Mouse (Mus musculus) effector memory CD4-positive, alpha-beta T cell, adult 5 months (primary cell): Measurements from ENCODE around the gene Olfr1250. TPM values are rescaled to one million over a fixed set of nuclear protein-coding genes. Genes with fewer than 3 reads are reported as not detected.

ENCODE experiments used
- polyA plus RNA-seq: library from polyadenylated mRNA; unstranded; fragments of 100-300 nt; shearing (Covaris generic); gene quantifications from one replicate; pipeline ENCODE4 v1.2.1, GENCODE M21; 2017

Gene Olfr1250
- not detected for polyA plus RNA-seq

GRCm38 (mm10) chr2:89661367-89661766, at the start of gene Olfr1250:
Gene Olfr1250, minus strand, starts transcription at chr2:89661467.

DNA sequence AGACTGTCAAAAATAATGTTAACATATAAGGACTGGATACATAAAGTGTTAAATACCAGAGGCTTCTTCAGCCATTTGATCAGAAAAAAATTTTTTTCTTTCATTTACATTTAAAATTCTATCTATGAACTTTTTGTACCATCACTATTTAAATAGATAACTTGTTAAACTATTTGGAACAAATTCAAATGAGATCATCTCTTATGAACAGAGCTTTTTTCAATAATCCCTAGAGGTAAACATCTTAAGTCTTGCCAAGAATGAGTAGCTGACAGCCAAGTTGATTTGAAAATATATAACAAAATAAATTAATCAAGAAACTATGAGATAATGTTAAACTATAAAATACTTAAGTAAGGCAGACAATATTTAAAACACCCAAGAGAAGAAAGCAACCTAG, 10.6 kb upstream of the Olfr1250 start, which contains the start of gene Olfr1251:
Olfr1251 (minus strand) TSS at position 101 of the 400 bp plus-strand sequence.

GRCm38 (mm10) chr2:89634883-89635282, 26.4 kb downstream of the Olfr1250 start, which contains the start of gene Olfr1249:
Gene Olfr1249, minus strand, starts transcription at chr2:89634983.

DNA sequence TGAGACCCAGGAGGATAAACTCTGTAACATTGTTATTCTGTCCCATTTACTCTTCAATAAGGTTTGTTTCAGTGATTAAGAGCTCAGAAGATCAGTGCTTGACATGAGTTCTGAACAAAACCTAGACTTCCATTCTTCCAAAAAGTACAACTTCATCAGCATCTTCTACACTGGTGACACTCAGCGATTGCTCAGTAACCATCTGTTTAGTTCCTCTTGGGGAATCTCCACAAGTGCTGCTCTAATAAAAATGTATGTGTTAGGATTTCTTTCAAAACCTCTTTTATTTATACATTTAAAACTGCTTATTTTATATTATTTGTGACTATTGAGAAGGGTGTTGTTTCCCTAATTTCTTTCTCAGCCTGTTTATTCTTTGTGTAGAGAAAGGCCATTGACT, 43.1 kb downstream of the Olfr1250 start, which contains the start of gene Olfr1248:
Olfr1248 (minus strand) TSS at position 101 of the 400 bp plus-strand sequence.

DNA sequence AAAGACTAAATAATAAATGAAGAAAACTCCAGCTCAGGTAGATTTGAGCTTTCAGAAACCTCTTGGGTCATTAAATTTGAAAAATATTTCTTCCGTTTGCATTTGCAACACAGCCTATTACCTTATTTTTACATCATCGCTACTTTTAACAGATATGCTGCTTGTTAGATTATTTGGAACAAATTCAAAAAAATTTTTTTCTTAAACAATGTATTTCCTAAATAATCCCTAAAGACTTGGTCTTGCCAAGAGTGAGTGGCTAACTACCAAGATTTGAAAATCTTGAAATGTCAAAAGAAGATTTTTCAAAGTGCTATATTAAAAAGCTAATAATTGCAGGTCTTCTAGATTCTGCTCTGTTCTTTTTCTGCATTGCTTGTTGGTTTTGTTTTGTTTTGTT, 47.2 kb downstream of the Olfr1250 start, which contains the start of gene Olfr1247:
Olfr1247 (minus strand) TSS at position 101 of the 400 bp plus-strand sequence.

Other genes with a start within 250 kb of the Olfr1250 start
- gene Olfr1239, start 241.1 kb downstream of the Olfr1250 start, polyA plus RNA-seq, result not detected
- gene Olfr1240, start 218.5 kb downstream of the Olfr1250 start, polyA plus RNA-seq, result not detected
- gene Olfr1241, start 174.3 kb downstream of the Olfr1250 start, polyA plus RNA-seq, result not detected
- not detected for gene Olfr1242, start 163.1 kb downstream of the Olfr1250 start, polyA plus RNA-seq
- not detected for gene Olfr1243, start 130.0 kb downstream of the Olfr1250 start, polyA plus RNA-seq
- gene Olfr1245, start 83.0 kb downstream of the Olfr1250 start, polyA plus RNA-seq, result not detected
- not detected for gene Olfr1246, start 68.3 kb downstream of the Olfr1250 start, polyA plus RNA-seq
- not detected for gene Olfr1247, start 47.3 kb downstream of the Olfr1250 start, polyA plus RNA-seq
- gene Olfr1248, start 43.2 kb downstream of the Olfr1250 start, polyA plus RNA-seq, result not detected
- gene Olfr1249, start 26.5 kb downstream of the Olfr1250 start, polyA plus RNA-seq, result not detected
- gene Olfr1251, start 10.5 kb upstream of the Olfr1250 start, polyA plus RNA-seq, result not detected
- gene Olfr1252, start 63.5 kb upstream of the Olfr1250 start, polyA plus RNA-seq, result not detected
- gene Olfr1253, start 95.6 kb upstream of the Olfr1250 start, polyA plus RNA-seq, result not detected
- gene Olfr1254, start 132.2 kb upstream of the Olfr1250 start, polyA plus RNA-seq, result not detected
- not detected for gene Olfr1255, start 150.6 kb upstream of the Olfr1250 start, polyA plus RNA-seq
- gene Olfr1256, start 180.1 kb upstream of the Olfr1250 start, polyA plus RNA-seq, result not detected
- not detected for gene Olfr48, start 186.7 kb upstream of the Olfr1250 start, polyA plus RNA-seq
- not detected for gene Olfr1257, start 217.0 kb upstream of the Olfr1250 start, polyA plus RNA-seq